Mouse (Mus musculus): Measurements from ENCODE around the gene Tbc1d14.

DNA sequence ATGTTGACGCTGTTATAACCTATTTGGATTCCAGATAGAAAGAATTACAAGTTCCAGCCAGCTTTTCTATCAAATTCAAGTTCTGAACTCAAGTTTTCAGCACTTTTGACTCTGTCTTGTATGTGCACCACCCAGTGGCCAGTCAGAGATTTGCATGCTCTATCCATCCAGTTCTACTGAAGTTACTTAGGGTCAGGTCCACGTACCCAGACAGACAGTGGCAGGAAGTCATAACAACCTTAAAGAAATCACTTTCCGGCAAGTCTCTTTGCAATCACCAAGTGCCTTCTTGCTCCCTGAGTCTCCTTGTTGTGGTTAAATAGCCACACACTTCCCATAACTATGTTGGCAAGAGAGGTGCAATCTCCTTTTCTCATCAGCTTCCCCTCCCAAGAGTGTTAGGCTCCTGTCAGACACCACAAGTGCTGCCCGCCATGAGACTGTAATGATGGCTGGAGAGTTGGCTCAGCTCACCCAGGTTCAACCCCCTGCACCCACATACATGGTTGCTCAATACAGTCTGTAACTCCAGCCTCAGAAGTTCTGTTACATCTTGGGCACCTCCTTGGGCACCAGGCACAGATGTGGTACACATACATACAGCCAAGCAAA is 54.4 kb downstream of the Tbc1d14 start:
- peak; percentile 74 for TF ChIP-seq CTCF (IDR thresholded peaks at IDR 0.05; ENCODE audit: low read depth, low read length)
- TF ChIP-seq GATA1 (IDR thresholded peaks at IDR 0.05; ENCODE audit: borderline replicate concordance, low read length): no peak

Data from G1E (cell line).